9 mouse cellular contexts compared by ENCODE assay signal in the genomic region with DNA sequence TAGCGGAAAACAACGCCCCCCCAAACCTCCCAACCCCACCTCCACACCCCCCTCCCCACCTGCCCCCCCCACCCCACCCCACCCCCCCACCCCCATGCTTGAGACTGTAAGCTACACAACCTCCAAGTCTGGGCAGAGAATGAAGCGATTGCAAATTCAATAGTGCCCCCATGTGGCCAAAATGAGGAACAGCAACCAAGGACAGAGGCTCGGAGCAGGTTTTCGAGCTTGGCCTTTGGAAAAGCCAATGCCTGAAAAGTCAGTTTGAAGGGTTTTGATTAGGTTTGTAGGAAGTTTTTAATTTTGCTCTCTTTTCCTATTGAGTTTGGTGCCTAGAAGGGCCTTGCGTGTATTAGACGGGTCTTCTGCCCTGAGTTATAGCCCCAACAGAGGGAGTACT. TPM values are rescaled to one million over a fixed set of nuclear protein-coding genes. Genes with fewer than 3 reads are reported as not detected.
A peak's percentile ranks its signal among the peaks of the same experiment; 100 is the strongest.
DNase-seq lines count a peak whose midpoint lies in the region; ATAC-seq and TF ChIP-seq lines count a peak whose summit lies in the region.
"Had no signal": no experiment of that assay in that cellular context is flagged by ENCODE, and none has a peak within 500 bp of the region (broad histone marks: within the 10 kb centered on the region; RNA-seq: fewer than 3 reads in every experiment).

No protein-coding gene starts in this region.

- H3K4me2 ChIP-seq in heart, postnatal 0 days (ENCODE audit: low read depth, low read length), result no peak overlapping the region
- H3K4me2 ChIP-seq in intestine, embryonic 14.5 days (ENCODE audit: low read length), result no peak overlapping the region
- H3K4me2 ChIP-seq: limb, embryonic 15.5 days had no signal

- H3K36me3 ChIP-seq in heart, postnatal 0 days (replicated peaks; ENCODE audit: control insufficient read depth, insufficient read depth, low read length), result no peaks in the 10 kb centered on the region
- H3K36me3 ChIP-seq in heart, embryonic 10.5 days, result no peaks in the 10 kb centered on the region
- no peaks in the 10 kb centered on the region for H3K36me3 ChIP-seq in intestine, embryonic 14.5 days (ENCODE audit: control insufficient read depth, insufficient read depth, low read length)
- H3K36me3 ChIP-seq: limb, embryonic 15.5 days had no signal

- peak; percentile 47 for DNase-seq in heart, postnatal 0 days (ENCODE audit: low spot score)
- no peak for DNase-seq in heart, embryonic 10.5 days (ENCODE audit: low spot score)
- DNase-seq in A20 (ENCODE audit: low read depth, low spot score) (peak; percentile 49), ZHBTc4 (ENCODE audit: low read depth, low spot score) (peak; percentile 68)
- peak; percentile 71 for DNase-seq in intestine, embryonic 14.5 days (ENCODE audit: low spot score)
- peak; percentile 40 to 54 for DNase-seq in lung, adult 18-20 months
- DNase-seq in testis, postnatal 14 days (ENCODE audit: low spot score), result peak; percentile 49

- ATAC-seq in heart, postnatal 0 days (ENCODE audit: insufficient read depth, low read depth), result no peak
- peak; percentile 55; the same call in 1 of the 2 replicates for ATAC-seq in common myeloid progenitor, adult 5-6 weeks (replicated peaks; ENCODE audit: low read depth, poor library complexity, severe bottlenecking)
- ATAC-seq in intestine, embryonic 14.5 days (replicated peaks; ENCODE audit: low FRiP score, low TSS enrichment, low read depth), result no peak

- H3K27ac ChIP-seq in heart, postnatal 0 days (ENCODE audit: low read depth), result no peak overlapping the region
- H3K27ac ChIP-seq in heart, embryonic 10.5 days, result no peak overlapping the region
- H3K27ac ChIP-seq in intestine, embryonic 14.5 days (ENCODE audit: low read depth), result no peak overlapping the region
- H3K27ac ChIP-seq: limb, embryonic 15.5 days had no signal

- no peaks in the 10 kb centered on the region for H3K27me3 ChIP-seq in heart, postnatal 0 days (ENCODE audit: control insufficient read depth, insufficient read depth, low read length)
- peaks cover 6% of the 10 kb centered on the region for H3K27me3 ChIP-seq in heart, embryonic 10.5 days (ENCODE audit: insufficient read depth, poor library complexity, severe bottlenecking)
- H3K27me3 ChIP-seq in intestine, embryonic 14.5 days (replicated peaks; ENCODE audit: control insufficient read depth, insufficient read depth, low read length), result no peaks in the 10 kb centered on the region
- H3K27me3 ChIP-seq: limb, embryonic 15.5 days had no signal

- no peak for TF ChIP-seq EP300 in heart, postnatal 0 days (IDR thresholded peaks at IDR 0.05; ENCODE audit: low read depth)

- H3K4me3 ChIP-seq in heart, postnatal 0 days (ENCODE audit: low read depth, low read length), result no peak overlapping the region
- no peak overlapping the region for H3K4me3 ChIP-seq in heart, embryonic 10.5 days
- H3K4me3 ChIP-seq in intestine, embryonic 14.5 days (ENCODE audit: low read depth, low read length), result no peak overlapping the region
- H3K4me3 ChIP-seq: limb, embryonic 15.5 days had no signal

- TF ChIP-seq CTCF in heart, postnatal 0 days (IDR thresholded peaks at IDR 0.05; ENCODE audit: low read depth), result peak; percentile 70

- 5% methylated on average over 7 of the region's 7 CpGs for WGBS in heart, postnatal 0 days
- 6% methylated on average over 7 of the region's 7 CpGs for WGBS in heart, embryonic 10.5 days
- WGBS in intestine, embryonic 14.5 days, result 12% methylated on average over 7 of the region's 7 CpGs

- H3K9me3 ChIP-seq in heart, postnatal 0 days (replicated peaks; ENCODE audit: control insufficient read depth, low read length), result no peaks in the 10 kb centered on the region
- no peaks in the 10 kb centered on the region for H3K9me3 ChIP-seq in heart, embryonic 10.5 days
- H3K9me3 ChIP-seq in intestine, embryonic 14.5 days (ENCODE audit: control insufficient read depth, low read length), result no peaks in the 10 kb centered on the region
- H3K9me3 ChIP-seq: limb, embryonic 15.5 days had no signal

- no peak overlapping the region for H3K9ac ChIP-seq in heart, postnatal 0 days (replicated peaks; ENCODE audit: low read depth, low read length)
- no peak overlapping the region for H3K9ac ChIP-seq in intestine, embryonic 14.5 days (ENCODE audit: low read length)
- H3K9ac ChIP-seq: limb, embryonic 15.5 days had no signal

- 0 out of 2 replicates have a peak, but pooled peaks cover 4% of the 10 kb centered on the region for H3K4me1 ChIP-seq in heart, postnatal 0 days (ENCODE audit: control insufficient read depth, insufficient read depth)
- peaks cover 6% of the 10 kb centered on the region for H3K4me1 ChIP-seq in heart, embryonic 10.5 days
- H3K4me1 ChIP-seq in intestine, embryonic 14.5 days (replicated peaks; ENCODE audit: control insufficient read depth, insufficient read depth, low read length), result 0 out of 2 replicates have a peak, but pooled peaks cover 8% of the 10 kb centered on the region

RNA-seq across cellular contexts. Expression of gene Lrp3, which starts 49.4 kb away (rescaled TPM):
- total RNA-seq in heart, postnatal 0 days (2014; rRNA removed; ENCODE audit: low replicate concordance), result 3.3 and 3.5 TPM in 2 replicates
- 1.3 and 1.4 TPM in 2 replicates for polyA plus RNA-seq in heart, postnatal 0 days (2015; fragmentation: Nextera tagmentation; extraction: Ambion mirVana)
- 1.5 and 4.2 TPM in 2 replicates for polyA plus RNA-seq in heart, embryonic 10.5 days (2016; fragmentation: Nextera tagmentation; extraction: Ambion mirVana)
- 0.14 TPM in 1 of 2 replicates, not detected in the other for total RNA-seq in common myeloid progenitor, adult 5-6 weeks (2017)
- polyA plus RNA-seq in intestine, embryonic 14.5 days (2014; fragmentation: Nextera tagmentation; extraction: Ambion mirVana), result 7.0 and 8.6 TPM in 2 replicates

RNA-seq across cellular contexts. Expression of gene Gpatch1, which starts 53.5 kb away (rescaled TPM):
- 2.1 and 3.6 TPM in 2 replicates for total RNA-seq in heart, postnatal 0 days (2014; rRNA removed; ENCODE audit: low replicate concordance)
- 9.5 and 10.1 TPM in 2 replicates for polyA plus RNA-seq in heart, postnatal 0 days (2015; fragmentation: Nextera tagmentation; extraction: Ambion mirVana)
- 12.5 and 15.3 TPM in 2 replicates for polyA plus RNA-seq in heart, embryonic 10.5 days (2016; fragmentation: Nextera tagmentation; extraction: Ambion mirVana)
- 16.6 and 19.0 TPM in 2 replicates for total RNA-seq in common myeloid progenitor, adult 5-6 weeks (2017)
- 16.9 and 18.3 TPM in 2 replicates for polyA plus RNA-seq in intestine, embryonic 14.5 days (2014; fragmentation: Nextera tagmentation; extraction: Ambion mirVana)
